ENCODE assay signal across 8 mouse cellular contexts in the genomic region with DNA sequence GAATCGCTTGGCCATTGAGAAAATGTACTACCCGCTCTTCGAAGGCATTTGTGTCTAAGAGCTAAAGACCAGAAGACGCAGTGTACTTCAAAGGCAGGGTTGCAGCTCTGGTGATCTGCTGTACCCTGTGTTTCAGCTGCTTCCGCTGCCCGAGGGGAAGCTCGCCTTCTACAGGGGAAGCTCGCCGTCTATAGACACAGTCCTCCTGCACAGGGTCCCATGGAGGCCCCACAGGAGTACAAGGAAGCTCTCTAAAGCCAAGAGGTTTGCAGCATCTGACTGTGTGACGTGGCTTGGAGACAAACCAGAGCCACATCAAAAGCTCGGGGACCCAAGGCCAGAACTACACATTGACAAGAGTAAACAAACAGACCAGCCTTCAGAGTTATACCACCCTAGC.
DNase-seq lines count a peak whose midpoint lies in the region; ATAC-seq and TF ChIP-seq lines count a peak whose summit lies in the region.

No protein-coding gene starts in this region.

- no peaks in the 10 kb centered on the region for H3K4me1 ChIP-seq in midbrain, embryonic 11.5 days (ENCODE audit: control insufficient read depth, insufficient read depth, low read length)
- H3K4me1 ChIP-seq in midbrain, postnatal 0 days (ENCODE audit: insufficient read depth, low read length) = no peaks in the 10 kb centered on the region
- H3K4me1 ChIP-seq in embryonic facial prominence, embryonic 13.5 days = peaks cover 14% of the 10 kb centered on the region

- WGBS in midbrain, embryonic 11.5 days = 68% methylated on average over 11 of the region's 11 CpGs
- WGBS in midbrain, postnatal 0 days = 61% methylated on average over 11 of the region's 11 CpGs
- 51% methylated on average over 11 of the region's 11 CpGs for WGBS in embryonic facial prominence, embryonic 13.5 days

- H3K4me3 ChIP-seq in midbrain, embryonic 11.5 days (ENCODE audit: low read depth, low read length) = no peak overlapping the region
- no peak overlapping the region for H3K4me3 ChIP-seq in midbrain, postnatal 0 days (ENCODE audit: low read depth, low read length)
- no peak overlapping the region for H3K4me3 ChIP-seq in embryonic facial prominence, embryonic 13.5 days

- no peak for TF ChIP-seq CTCF in midbrain, postnatal 0 days (IDR thresholded peaks at IDR 0.05)

- H3K27ac ChIP-seq in midbrain, embryonic 11.5 days (ENCODE audit: low read depth, low read length) = no peak overlapping the region
- H3K27ac ChIP-seq in midbrain, postnatal 0 days (ENCODE audit: low read depth, low read length) = no peak overlapping the region
- peak overlapping the region; percentile 58 for H3K27ac ChIP-seq in embryonic facial prominence, embryonic 13.5 days

- DNase-seq in midbrain, embryonic 11.5 days (ENCODE audit: low spot score, missing footprints) = peak; percentile 84
- no peak for DNase-seq in midbrain, postnatal 0 days (ENCODE audit: low spot score)
- peak; percentile 18 for DNase-seq in hindlimb bud, embryonic 11.5 days (ENCODE audit: extremely low spot score, low read depth, low spot score)
- peak; percentile 4 for DNase-seq in lung, postnatal 25 days (ENCODE audit: low spot score)
- no peak for DNase-seq in left cerebral cortex, adult 9 months (ENCODE audit: low spot score in 2 of 2)
- DNase-seq in MN1 (ENCODE audit: low spot score) = no peak
- DNase-seq in left cerebral cortex, postnatal 36 days (ENCODE audit: low spot score in 2 of 2) = no peak

- no peak for ATAC-seq in midbrain, embryonic 11.5 days (ENCODE audit: low FRiP score)
- ATAC-seq in midbrain, postnatal 0 days (ENCODE audit: low FRiP score) = no peak
- ATAC-seq in embryonic facial prominence, embryonic 13.5 days (ENCODE audit: insufficient number of reproducible peaks, insufficient read depth, low FRiP score, low TSS enrichment, low read depth) = no peak

- no peak overlapping the region for H3K4me2 ChIP-seq in midbrain, embryonic 11.5 days
- no peak overlapping the region for H3K4me2 ChIP-seq in midbrain, postnatal 0 days (ENCODE audit: low read depth, low read length, poor library complexity, severe bottlenecking)
- H3K4me2 ChIP-seq in embryonic facial prominence, embryonic 13.5 days = peak overlapping the region; percentile 19; the same call in 1 of the 2 replicates

- H3K9me3 ChIP-seq in midbrain, embryonic 11.5 days (ENCODE audit: control insufficient read depth, low read length) = peaks cover 2% of the 10 kb centered on the region; the same call in 1 of the 2 replicates
- peaks cover 5% of the 10 kb centered on the region; the same call in 1 of the 2 replicates for H3K9me3 ChIP-seq in midbrain, postnatal 0 days (ENCODE audit: low read length)
- H3K9me3 ChIP-seq in embryonic facial prominence, embryonic 13.5 days = peaks cover 22% of the 10 kb centered on the region

- no peaks in the 10 kb centered on the region for H3K36me3 ChIP-seq in midbrain, embryonic 11.5 days (ENCODE audit: control insufficient read depth, insufficient read depth, low read length)
- no peaks in the 10 kb centered on the region for H3K36me3 ChIP-seq in midbrain, postnatal 0 days (ENCODE audit: insufficient read depth, low read length)
- H3K36me3 ChIP-seq in embryonic facial prominence, embryonic 13.5 days = no peaks in the 10 kb centered on the region

- no peak overlapping the region for H3K9ac ChIP-seq in midbrain, embryonic 11.5 days (ENCODE audit: low read length)
- H3K9ac ChIP-seq in midbrain, postnatal 0 days (replicated peaks; ENCODE audit: low read length, poor library complexity, severe bottlenecking) = no peak overlapping the region
- no peak overlapping the region for H3K9ac ChIP-seq in embryonic facial prominence, embryonic 13.5 days

- no peaks in the 10 kb centered on the region for H3K27me3 ChIP-seq in midbrain, embryonic 11.5 days (ENCODE audit: control insufficient read depth, insufficient read depth, low read length)
- H3K27me3 ChIP-seq in midbrain, postnatal 0 days (ENCODE audit: insufficient read depth, low read length) = no peaks in the 10 kb centered on the region
- no peaks in the 10 kb centered on the region for H3K27me3 ChIP-seq in embryonic facial prominence, embryonic 13.5 days

- intact Hi-C loops in left cerebral cortex, postnatal 36 days (cut with DNase I) = no loop called here

Comparison
In these comparisons a context has a peak if more than half of its experiments do, and no peak if none do; other contexts are left out.
1. DNase-seq: peak in midbrain, embryonic 11.5 days (single experiment), hindlimb bud, embryonic 11.5 days (single experiment) and lung, postnatal 25 days (single experiment); none in midbrain, postnatal 0 days (single experiment), left cerebral cortex, adult 9 months (0 of 2), MN1 (single experiment) and left cerebral cortex, postnatal 36 days (0 of 2).